Mouse (Mus musculus) NIH3T3 (cell line): ENCODE data around the gene Bmyc.
"Not testable (repeated sequence)": the region's sequence is repeated elsewhere in the genome, so short reads cannot be mapped to it uniquely, and the experiment has no call there.

Source experiments
- DNase-seq: peaks from one replicate; pipeline ENCODE4 v3.0.0-alpha.2; 2012; ENCODE audit warnings: low read depth

Bmyc gene

GRCm38 (mm10) chr2:25733199-25733930 is 26.8 kb downstream of the Bmyc start:
- no peak for DNase-seq

- DNase-seq, result not testable (repeated sequence)
Measured at GRCm38 (mm10) chr2:25736709-25737108, 30.2 kb downstream of the Bmyc start, which contains the start of gene Obp2b. TSS of gene Obp2b (plus strand) at chr2:25737009.

GRCm38 (mm10) chr2:25741671-25742070 is 35.1 kb downstream of the Bmyc start:
- DNase-seq, result no peak

- no peak for DNase-seq
Measured at GRCm38 (mm10) chr2:25754201-25754600, 47.7 kb downstream of the Bmyc start.
